Mouse (Mus musculus): ENCODE data around the gene Ccdc148.

Ccdc148 gene

DNA sequence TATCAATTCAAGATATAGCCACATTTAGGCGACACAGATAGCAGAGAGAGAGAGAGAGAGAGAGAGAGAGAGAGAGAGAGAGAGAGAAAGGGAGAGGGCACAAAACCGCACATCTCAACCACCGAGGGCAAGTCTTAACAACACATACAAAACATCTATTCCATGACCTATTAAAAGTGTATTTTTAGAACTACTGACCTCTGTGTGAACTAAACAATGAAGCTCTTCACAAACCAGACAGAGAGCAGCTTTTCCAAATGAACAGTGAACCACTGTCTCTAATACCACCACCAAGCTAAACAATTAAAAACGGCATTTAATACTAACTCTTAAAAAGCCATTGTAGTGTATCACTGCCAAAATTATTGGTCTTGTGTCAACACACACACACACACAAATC is 110.8 kb downstream of the Ccdc148 start:
- DNase-seq (ENCODE audit: low spot score): no peak

DNA sequence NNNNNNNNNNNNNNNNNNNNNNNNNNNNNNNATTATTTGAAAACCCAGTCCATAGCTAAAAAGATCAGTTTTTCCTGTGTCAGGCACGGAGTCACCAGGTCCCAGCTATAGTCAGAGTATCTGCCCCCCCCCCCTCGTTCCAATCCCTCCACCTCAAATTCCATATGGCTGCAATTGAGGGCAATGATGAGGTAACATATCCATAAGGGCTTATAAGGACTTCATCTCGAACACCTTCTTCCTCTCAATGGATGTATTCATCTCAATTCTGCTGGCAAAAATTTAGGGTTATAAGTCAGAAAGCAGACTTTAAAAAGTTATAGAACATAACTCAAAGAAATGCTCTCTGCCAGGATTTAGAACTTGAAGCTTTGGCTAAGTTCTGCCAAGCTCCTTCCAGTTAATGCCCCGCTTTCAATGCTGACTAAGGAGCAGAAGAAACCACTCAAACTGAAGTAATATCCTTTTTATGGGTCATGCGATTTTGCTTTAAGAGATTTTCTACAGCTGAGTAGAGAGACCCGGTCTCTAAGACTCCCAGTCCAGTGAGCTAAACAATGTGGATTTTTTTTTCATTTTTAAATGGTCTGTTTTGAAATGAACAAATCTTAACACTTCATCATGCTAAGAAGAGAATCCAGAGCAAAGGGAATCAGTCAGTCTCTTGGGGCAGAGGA is 111.6 kb downstream of the Ccdc148 start:
- DNase-seq (ENCODE audit: low spot score): no peak

DNA sequence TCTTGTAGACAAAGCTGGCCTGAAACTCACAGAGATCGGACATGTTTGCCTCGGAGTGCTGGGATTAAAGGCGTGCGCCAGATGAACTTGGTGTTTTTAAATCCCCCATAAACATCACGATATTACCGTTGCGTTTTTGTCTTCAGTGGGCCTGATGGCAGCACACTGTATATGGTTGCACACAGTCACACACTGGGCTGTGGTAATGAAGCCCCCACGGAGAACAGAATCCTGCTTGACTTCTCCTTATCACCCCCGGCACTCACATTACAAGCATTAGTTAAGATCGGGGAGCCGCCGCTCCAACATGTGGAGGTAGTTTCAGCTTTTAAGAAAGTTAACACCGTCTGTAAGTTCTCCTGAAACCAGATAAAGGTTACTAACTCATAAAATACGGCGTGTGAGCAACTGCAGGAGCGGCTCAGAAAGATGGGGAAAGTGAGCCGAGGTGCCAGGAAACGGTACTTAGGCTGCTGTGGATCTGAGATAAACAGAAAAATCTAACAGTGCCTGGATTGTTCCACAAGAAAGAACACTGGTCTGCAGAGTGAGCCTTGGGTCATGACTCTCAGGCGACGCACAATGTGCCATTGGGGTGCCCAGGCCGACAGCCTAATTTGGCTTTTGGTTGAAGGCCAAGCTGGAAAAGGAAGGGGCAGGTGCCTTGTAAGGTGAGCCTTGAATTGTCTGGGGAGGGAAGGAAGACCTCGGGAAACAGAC is 117.0 kb downstream of the Ccdc148 start:
- DNase-seq (ENCODE audit: low spot score): no peak

DNA sequence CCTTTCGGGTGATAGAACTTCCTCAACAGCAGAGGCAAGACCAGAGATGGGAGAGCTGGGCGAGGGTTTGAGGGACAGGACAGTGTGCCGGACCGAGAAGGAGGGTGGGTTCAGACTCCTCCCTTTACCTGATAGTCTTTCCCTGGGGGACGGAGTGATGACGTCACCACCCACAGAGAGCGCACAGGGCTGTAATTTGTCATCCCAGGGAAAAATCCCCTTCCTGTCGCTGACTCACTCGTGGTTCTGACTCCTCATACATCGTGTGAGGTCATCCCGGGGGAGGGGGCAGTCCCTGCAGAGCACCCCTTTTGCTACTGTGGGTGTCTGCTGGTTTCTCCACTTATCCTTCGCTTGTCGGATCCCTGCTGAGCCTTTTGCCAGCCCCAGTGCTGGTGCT is 117.9 kb downstream of the Ccdc148 start:
- DNase-seq (ENCODE audit: low spot score): no peak

DNA sequence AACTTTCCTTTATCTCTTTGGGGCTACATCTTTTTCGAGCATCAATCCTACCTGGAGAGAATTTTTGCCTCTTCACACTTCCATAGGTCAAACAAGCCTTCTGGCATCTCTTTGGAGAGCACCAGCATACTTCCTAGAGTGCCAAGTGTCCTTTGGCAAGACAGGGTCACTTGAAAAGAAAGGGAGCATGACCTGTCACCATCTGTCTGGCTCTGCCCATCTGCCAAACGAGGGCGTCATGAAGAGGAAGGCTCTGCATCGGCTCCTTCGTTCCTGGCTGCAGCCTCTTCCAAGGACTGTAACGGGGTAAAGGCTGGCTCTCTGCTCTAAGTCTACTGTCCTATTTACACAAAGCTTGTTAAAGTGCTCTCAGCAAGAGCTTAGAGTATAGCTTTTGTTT is 124.0 kb downstream of the Ccdc148 start:
- no peak for DNase-seq (ENCODE audit: low spot score)

DNA sequence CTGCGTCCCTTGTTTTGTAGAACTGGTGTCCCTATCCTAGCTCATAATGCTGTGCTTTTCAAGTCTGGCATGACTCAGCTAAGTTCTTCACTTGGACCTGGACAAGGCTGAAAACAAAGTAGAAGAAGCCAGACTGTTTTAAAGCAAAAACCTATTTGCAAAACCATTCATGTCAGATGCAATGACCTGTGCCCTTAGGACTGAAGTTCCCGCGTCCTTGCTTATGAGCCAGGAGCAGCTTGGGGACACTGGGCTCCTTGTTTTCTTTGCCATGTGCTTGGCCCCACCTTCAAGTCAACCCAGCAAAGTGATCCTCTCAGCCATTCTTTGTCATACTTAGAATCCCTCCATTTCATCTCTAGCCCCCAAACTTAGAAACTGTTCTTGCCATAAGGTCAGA is 125.3 kb downstream of the Ccdc148 start:
- no peak for DNase-seq (ENCODE audit: low spot score)

DNA sequence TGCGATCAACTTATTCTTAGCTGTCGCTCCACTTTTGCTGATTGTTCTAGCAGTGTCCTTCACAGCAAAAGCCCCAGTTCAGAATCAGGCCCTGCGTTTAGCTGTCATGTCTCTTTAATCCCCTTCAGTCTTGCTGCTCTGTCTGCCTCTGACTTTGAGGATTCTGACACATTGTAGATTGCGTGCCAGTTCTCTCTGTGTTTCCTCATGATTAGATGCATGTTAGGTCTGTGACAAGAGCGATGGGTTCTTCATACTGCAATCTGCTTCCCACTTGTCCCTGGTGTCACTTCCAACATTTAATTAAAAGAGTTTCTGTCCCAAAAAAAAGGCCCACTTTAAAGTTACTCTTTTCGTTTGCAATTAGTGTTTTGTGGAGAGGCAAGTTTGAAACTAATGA is 126.2 kb downstream of the Ccdc148 start:
- no peak for DNase-seq (ENCODE audit: low spot score)

DNA sequence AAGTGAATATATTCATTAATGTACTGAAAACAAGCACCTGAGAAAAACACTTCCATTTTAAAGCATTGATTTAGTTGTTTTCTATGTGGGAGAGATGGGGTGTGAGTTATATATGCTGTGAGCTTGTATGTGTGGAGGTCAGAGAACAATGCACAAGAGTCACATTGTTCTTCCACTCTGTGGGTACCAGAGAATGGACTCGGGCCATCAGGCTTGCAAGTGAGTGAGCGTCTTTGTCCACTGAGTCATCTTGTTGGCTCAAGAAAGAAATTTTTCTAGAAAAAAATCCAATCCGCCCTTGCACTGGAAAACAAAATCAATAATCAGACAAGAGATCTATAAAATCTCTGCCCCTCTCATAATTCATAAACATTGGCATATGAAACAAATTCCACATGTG is 135.9 kb downstream of the Ccdc148 start:
- no peak for DNase-seq (ENCODE audit: low spot score)

DNA sequence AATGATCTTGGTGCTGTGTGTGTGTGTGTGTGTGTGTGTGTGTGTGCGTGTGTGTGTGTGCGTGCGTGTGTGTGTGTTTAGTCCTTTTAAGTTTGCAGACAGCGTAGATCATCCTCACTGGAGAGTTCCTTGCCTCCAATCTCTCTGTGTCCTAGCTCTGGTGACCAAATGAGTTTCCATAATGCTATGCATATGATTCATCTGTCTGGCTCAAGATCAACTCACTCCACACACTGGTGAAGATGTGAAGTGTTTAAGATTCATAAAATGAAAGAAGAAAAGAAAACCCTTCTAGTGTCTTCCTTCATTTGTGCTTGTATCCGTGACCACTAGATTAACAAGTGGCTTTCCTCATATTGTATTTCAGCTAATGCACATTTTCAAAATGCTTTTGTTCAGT is 153.1 kb downstream of the Ccdc148 start:
- DNase-seq (ENCODE audit: low spot score): no peak

DNA sequence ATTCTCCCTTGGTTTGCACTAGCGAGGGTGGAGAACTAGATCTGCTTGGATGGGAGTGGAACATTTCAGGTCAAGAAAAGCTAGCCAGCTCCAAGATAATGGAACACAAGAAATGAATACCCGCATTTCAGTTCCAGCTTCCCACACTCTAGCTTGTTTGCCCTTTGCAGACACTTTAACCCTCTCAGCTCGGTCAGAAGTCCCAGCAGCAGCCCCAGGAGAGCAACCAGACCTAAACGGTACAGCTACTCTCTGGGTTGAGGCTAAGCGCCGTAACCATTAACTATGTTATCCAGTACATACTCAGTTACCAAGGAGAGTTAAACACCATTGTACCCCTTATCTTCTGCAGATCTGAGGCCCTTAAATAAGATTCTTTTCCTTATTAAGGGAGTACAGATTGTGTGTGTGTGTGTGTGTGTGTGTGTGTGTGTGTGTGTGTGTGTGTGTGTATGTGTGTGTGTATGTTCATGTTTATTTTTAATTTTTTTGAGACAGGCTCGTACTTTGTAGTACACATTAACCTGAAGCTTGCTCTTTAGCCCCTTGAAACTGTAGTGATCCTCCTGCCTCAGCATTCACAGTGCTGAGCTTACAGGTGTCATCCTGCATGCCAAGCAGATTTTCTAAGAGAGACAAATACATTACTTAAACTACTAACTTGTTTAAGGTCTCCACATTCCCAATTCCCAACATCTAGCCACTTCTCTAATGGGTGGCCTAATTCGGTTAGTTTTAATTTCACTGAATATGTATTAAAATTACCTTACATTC is 153.7 kb downstream of the Ccdc148 start:
- DNase-seq (ENCODE audit: low spot score): no peak

DNA sequence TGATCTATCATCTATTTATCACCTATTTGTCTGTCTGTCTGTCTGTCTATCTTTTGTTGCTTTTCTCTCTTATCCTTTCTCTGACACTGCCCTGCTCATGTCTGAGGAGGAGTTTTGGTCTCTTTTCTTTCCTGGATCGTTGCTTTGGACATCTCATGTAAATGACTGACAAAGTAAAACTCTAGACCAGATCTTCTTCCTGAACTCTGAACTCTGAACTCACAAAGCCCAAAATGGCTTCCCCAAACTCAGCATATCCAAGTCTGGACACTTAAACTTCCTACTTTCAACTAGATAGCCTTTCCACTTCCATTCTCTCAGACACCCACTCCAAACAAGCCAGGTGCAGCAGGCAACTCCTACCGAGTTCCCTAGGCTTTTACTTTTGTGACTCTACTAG is 163.3 kb downstream of the Ccdc148 start:
- DNase-seq (ENCODE audit: low spot score): no peak

DNA sequence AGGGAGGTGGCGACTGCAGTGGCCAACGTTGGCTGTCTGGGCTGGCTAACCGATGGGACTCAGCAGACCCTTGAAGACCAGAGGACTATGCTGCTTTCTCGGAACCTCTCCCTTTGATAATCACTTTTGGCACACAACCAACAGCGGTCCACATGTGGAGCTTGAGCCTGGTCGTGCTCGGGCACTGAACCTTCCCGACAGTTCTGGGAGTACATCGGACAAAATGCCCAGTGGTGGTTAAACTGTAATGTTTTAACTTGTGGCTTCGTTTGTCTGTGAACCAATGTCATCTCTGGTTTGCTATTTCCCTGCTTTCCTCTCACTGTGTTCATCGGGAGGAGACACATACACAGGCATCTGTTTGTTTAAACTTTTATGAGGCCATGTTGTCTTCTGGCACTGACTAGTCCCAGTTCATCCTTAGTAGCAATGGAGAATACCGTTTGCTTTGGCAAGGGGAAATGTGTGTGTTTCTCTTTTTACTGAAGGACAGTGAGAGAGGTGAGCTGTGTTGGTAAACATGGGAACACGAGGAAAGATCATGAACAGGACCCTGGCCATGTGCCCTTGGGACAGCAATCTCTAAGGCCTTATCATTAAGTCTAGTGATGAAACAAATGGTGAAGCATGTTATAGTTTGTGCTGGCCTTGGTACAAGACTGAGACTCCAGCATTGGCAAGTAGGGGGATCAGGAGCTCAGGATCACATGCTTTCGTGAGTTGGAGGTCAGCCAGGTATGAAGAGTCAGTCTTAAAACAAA is 167.9 kb downstream of the Ccdc148 start:
- DNase-seq (ENCODE audit: low spot score): peak; percentile 15

DNA sequence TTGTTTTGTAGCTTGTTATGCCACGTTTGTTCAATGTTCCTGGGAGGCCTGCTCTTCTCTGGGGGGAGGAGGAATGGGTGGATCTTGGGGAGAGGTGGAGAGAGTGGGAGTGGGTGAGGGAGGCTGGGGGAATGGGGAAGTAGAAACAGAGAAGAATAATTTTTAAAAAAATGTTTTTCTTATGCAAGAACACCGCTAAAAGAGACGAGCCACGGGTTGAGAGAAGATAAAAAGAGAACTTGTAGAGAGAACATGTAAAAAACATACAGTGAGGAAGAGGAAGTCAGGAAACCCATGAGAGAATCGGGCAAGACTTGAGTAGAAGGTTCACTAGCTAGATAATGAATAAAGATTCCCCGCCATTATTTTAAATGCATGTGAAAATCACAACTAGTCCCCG is 182.4 kb downstream of the Ccdc148 start:
- DNase-seq (ENCODE audit: low spot score): no peak

DNA sequence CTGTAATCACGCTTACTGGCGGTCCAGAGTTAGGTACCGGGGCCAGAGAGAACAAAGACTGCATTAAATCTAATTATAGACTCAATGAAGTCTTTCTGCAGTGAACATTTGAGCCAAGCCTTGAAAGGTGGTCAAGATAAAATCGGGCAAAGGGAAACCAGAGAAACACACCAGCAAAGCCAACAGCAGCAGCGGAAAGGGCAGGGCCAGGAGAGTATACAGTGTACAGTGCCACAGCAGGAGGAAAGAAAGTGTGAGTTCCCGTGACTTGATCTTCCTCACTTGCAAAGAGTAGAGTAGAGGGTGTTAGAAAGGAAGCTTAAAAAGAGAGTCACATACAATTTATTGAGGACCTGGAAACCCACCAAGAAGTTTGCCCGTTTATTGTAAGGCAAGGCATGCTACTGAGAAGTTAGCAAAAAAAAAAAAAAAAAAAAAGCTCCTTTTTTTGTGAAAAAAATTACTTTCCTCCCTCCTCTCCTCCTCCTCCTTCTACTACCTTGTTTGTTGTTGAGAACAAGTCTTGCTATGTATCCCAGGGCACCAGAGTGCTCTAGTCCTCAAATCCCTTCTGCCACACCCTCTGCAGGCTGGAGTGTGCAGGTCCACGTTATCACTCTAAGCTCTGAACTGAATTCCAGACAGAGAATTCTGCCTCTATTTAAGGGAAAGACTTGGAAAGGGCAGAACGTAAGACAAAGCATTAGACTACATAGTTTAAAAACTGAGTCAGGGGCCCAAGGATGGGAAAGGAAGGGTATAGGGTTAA is 188.8 kb downstream of the Ccdc148 start:
- DNase-seq (ENCODE audit: low spot score): no peak

DNA sequence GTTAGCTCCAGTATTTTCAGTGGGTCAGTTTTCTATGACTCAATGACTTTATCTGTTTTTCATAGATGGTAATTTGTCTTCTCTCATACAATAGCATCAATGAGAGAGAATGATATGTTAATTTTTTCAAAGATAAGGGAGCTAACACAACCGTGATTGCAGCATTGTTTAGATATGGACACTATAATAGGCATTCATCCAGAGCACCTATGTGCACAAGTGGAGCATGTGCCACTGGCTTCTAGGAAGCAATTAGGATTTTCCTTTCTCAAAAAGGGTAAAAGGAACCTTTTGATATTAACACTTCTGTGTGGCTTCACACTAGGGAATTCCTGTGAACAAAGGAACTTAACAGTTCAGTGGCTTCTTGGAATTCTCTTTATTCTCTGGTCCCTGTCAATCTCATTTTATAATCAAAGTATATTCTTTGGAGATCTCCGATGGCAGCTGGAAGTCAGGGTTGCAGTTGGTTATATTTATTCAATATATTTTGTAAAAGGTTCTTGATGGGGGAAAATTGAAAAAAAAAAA is 203.6 kb downstream of the Ccdc148 start:
- DNase-seq (ENCODE audit: low spot score): no peak

DNA sequence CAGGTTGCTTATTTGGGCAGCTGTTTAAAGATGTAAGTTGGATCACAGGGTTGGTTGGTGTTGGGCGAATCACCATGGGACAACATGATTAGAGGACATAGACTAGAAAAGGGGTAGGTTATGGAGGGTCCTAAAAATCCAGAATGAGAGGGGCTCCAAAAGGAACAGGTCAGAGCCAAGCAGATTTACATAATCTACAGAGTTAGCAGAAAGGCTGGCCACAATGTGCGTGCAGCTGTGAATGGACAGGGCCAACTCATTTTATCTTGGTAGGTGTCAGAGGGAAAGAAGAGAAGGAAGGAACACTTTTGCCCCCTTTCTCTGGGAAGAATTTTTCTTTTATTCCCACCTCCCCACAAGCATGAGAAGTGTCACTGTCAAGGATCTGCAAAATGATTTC is 204.1 kb downstream of the Ccdc148 start:
- DNase-seq (ENCODE audit: low spot score): no peak

DNA sequence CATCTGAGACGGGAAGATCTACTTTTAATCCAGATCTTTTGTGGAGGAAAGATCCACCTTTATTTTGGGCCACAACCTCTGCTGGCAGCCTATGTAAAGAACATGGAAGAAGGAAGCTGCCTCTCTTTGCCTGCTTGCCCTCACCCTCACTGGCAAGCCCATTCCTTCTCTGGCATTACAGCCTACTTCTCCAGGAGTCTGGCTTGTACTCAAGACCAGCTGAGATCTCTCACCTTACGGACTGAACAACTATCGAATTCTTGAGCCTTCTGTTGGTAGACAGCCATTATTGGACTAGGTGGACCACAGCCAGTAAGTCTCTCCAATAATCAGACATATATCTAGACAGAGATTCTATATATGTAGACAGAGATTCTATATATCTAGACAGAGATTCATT is 208.4 kb downstream of the Ccdc148 start:
- DNase-seq (ENCODE audit: low spot score): no peak

DNA sequence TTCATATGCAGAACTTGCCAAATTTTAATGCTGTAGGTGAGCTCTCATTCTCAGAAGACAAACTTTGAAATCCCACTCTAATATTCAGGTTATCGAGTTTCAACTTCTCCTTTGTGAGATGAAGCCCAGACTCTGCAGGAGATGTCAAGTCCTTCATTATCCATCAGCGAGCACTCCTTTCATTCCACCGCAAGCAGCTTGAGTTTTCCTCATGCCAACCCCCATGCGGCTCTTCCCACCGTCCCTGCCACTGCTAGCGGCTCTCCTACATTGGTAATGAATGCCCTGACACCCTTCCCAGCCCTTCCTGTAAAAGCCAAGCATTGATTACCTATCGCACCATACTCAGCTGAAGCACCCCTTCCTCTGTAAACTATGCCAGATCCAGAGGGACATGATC is 211.7 kb downstream of the Ccdc148 start:
- no peak for DNase-seq (ENCODE audit: low spot score)

DNA sequence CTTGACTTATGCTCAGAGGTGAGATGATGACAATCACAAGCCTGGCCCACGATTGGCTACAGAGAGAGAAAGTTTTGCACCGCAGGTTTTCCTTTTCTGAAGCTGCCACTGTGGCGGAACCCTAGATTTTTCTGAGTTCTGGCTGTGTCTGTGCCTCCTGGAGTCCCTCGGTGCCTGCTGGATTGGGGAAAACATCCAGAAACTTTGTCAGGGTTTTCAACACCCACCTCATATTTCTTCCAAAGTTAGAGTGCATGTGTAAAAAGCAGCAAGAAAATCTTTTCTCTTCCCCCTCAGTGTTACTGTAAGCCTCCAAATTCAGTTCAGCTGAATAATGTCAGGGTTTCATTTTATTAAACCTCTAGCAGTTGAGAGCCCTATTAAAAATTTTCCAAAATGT is 219.1 kb downstream of the Ccdc148 start:
- DNase-seq (ENCODE audit: low spot score): no peak

DNA sequence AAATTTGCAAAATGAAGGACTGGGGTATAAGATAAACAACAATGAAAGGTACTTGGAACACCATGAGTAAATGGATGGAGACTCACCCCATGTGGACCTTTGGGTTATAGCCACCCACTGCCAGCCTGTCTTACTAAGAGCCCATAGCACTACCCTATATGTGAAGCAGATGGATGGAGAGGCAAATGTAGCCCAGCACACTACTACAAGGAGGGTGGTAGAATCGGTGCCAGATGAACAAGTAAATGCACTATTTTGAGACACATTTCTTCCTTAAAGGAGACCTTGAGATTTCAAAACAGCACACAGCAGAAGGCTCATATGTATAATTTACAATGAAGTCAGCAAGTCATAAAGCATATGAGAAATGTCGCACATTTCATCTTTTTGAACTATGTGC is 234.9 kb downstream of the Ccdc148 start:
- DNase-seq (ENCODE audit: low spot score): no peak

DNA sequence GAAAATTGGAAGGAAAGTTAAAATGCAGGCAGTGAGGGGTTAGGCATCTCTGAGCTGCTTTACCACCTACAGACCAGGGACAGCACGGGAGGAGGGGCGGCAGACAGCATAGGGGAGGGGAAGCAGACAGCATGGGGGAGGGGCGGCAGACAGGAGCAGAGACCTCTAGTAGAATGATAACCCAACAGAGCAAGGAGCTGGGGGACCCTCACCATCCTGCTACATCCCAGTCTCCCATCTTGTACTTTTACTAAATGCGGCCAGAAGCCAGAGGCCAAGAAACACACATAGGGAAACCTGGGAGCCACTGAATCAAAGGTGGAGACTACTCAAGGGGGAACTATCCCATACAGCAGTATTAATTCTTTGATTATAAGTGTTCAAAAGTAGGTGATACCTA is 242.1 kb downstream of the Ccdc148 start:
- DNase-seq (ENCODE audit: low spot score): no peak
